Mouse (Mus musculus) kidney, adult 8-10 months (tissue): ENCODE results near the gene Cbln3.
A peak's percentile ranks its signal among the peaks of the same experiment; 100 is the strongest.

ENCODE experiments used
- DNase-seq, 2 experiments: peaks; one replicate each; pipeline ENCODE4 v3.0.0; 2022

Cbln3 gene

GRCm38 (mm10) chr14:55884166-55884565, at the start of gene Cbln3:
Cbln3 (minus strand) TSS chr14:55884392.
- peak; percentile 61 to 62 for DNase-seq

DNA sequence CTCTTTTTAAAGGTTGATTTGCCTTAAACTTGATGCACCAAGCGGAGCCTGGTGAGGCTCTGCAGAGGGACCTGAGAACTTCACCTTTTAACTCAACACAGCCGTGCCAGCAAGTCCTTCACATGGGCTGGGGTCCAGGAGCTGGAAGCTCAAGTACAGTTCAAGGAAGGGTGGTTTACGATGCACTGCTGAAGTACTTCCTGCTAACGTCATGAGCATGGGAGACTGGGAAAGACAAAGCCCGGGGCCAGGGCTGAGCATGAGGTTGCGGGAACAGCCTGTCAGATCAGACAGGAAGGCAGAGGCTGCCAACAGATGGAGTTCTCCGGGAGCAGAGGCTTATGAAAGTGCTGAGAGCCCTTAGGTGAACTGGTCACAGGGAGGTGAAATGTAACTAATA, 49.4 kb upstream of the Cbln3 start:
- peak; percentile 22 for DNase-seq

- no peak for DNase-seq
These were observed 45.2 kb upstream of the Cbln3 start for GRCm38 (mm10) chr14:55929263-55929997.

DNA sequence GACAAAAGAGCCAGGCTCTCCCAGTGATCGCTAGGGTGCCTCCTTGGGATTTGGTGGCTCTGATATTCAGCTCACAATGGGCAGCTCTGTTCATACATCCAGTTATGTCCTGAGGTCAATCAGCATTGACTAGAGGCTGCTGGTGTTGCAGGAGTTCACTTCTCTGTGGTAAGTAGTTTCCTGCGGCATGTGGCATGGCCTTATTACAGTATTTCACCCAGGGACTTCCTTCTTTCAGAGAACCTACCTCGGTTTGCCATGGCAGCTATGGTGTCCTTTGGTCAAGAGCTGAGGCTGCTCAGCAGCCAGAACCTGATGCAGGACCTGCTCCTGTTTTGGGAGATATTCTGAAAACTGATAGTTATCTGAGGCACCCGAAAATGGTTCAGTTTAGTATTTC, 42.7 kb upstream of the Cbln3 start:
- no peak for DNase-seq

- DNase-seq = no peak
These were observed 38.5 kb upstream of the Cbln3 start for GRCm38 (mm10) chr14:55922475-55923232.

GRCm38 (mm10) chr14:55918240-55919082, 34.3 kb upstream of the Cbln3 start:
- peak; percentile 67 to 80 for DNase-seq

DNA sequence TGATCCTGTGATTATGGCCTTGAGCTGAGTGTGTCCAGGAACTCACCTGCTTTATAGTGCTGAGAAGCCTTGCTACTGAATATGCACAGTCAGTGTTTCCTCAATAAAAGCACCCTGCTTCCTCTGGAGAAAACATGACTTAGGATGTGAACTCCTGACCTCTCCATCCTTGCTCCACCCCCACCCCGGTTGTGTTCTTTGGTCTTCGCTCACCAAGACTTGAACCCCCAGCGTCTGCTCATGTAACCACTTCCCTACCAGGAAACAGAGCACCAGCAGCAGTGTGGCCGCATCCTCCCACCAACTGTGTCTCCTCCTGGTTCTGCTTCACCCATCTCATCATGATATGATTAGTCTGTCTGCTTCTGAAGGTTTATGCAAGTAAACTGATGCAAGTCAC, 29.2 kb upstream of the Cbln3 start:
- DNase-seq = no peak

GRCm38 (mm10) chr14:55905518-55905917, 21.3 kb upstream of the Cbln3 start:
- DNase-seq = no peak

GRCm38 (mm10) chr14:55900414-55900755, 16.2 kb upstream of the Cbln3 start:
- no peak for DNase-seq

GRCm38 (mm10) chr14:55899701-55900413, 15.7 kb upstream of the Cbln3 start, which contains the start of gene Sdr39u1:
Sdr39u1 (minus strand) TSS chr14:55900293.
- peak; percentile 89 to 91 for DNase-seq

DNA sequence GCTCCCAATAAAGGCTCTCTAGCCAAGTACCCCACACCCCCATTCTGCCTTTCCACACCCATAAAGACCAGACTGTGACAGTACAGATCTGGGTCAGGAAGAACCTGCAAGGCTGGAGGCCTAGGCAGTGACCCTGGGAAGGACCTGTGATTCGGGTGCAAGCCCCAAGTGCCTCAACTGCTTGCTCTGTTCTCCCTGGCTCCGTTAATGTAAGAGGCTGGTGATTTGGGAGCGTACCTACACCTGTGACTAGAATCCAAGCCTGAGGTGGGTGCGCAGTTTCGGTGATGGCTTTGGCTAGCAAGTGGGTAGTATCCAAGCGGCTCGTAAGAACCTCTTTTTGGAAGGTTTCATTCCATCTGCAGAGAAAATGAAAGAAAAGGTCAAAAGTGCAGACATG, 14.8 kb upstream of the Cbln3 start:
- DNase-seq = no peak

GRCm38 (mm10) chr14:55897671-55898070, 13.5 kb upstream of the Cbln3 start:
- peak; percentile 32 to 43 for DNase-seq

GRCm38 (mm10) chr14:55886571-55887382, 2.6 kb upstream of the Cbln3 start:
- no peak for DNase-seq

DNA sequence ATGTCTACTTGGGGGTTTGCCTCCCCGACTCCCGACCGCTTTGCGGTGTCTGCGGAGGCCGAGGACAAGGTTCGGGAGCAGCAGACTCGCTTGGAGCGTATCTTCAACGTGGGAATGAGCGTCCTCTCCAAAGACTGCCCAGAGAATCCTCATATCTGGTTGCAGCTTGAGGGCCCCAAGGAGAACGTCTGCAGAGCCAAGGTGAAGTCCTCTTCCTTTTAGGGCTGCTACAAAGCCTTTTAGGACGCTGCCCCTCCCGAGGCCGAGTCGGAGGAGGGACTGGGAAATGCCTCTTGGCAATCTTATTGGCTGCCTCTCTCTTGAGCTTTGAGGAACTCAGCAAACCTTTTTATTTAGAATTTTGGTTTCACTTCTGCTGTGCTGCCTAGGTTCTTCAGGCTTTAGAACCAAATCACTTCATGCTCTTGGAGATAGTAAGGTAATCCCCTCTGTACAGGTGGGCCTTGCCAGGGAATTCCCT, 1.6 kb upstream of the Cbln3 start:
- peak; percentile 53 to 61 for DNase-seq

DNA sequence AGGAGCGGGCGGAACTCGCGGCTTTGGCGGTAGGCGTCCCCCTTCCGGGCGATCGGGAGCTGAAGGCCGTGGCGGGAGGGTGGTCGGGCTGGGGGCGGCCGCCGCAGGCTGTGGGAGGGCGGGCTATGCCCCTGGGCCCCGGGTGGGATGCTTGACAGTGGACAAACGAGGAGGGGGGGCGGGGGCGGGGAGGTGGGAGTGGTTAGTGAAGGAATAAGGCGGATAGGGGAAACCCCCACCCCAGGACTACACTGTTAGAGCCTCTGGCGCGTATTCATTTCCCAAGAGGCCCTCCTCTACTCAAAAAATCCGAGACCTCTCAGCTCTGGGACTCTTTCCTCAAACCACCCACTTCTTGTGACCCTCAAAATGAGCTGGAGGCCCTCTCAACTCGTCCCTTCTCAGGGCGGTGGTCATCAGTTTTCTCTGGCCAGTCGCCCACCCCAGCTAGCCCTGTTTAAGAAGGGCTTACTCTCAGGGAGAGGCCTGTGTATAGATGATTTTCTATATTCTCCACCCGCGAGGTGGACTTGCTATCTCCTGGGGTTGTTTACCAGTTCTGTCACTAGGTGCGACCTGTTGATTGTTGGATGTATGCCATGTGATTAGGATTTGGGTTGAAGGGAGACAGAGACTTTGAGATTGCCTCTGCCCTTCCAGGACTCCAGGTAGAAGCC, 1.1 kb upstream of the Cbln3 start:
- peak in 1 of 2 experiments; percentile 31 for DNase-seq

GRCm38 (mm10) chr14:55884713-55885113, 521 bp upstream of the Cbln3 start, which contains the start of gene Khnyn:
Khnyn (plus strand) TSS chr14:55884947.
- peak; percentile 94 to 95 for DNase-seq

GRCm38 (mm10) chr14:55883663-55884062, 529 bp downstream of the Cbln3 start:
- DNase-seq = no peak

DNA sequence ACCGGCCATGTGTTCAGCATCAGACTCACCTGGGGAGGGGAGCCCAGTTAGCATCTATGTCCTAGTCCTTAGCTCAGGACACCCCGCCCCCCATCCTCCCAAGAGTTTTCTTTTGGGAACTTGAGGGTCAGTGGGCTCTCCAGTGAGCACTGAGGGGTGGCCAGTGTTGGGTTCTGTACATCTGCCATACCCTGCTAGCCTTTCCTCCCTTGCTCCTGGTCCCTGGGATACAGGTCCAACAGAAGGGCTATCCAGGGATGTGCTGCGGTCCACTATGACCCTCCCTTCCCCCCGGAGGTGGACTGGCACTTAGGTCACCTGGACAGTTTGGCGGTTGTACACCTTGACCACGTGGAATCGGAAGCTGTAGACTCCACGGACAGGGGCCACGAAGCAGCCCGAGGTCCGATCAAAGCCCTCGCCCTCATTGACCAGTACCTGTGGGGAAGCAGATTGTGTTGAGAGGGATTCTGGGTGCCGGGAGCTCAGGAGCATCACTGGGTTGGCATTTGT, 987 bp downstream of the Cbln3 start:
- DNase-seq = no peak

GRCm38 (mm10) chr14:55882171-55882641, 2.0 kb downstream of the Cbln3 start:
- DNase-seq = peak; percentile 54 to 76

- DNase-seq = no peak
These were observed 3.2 kb downstream of the Cbln3 start for GRCm38 (mm10) chr14:55880982-55881381.
